Mouse (Mus musculus): ENCODE data around the gene Agpat3.
A peak's percentile ranks its signal among the peaks of the same experiment; 100 is the strongest.

GRCm38 (mm10) chr10:78279210-78279609, 73.1 kb downstream of the Agpat3 start:
- TF ChIP-seq ZC3H11A (IDR thresholded peaks at IDR 0.05; ENCODE audit: borderline replicate concordance, low read depth, low read length) (peak; percentile 57; the same call in 1 of the 2 replicates), CHD2 (IDR thresholded peaks at IDR 0.05; ENCODE audit: low read depth, low read length) (no peak), HCFC1 (IDR thresholded peaks at IDR 0.05; ENCODE audit: borderline replicate concordance, insufficient read depth, low read length) (no peak), ZNF384 (IDR thresholded peaks at IDR 0.05; ENCODE audit: low read depth, low read length) (no peak), MAFK (IDR thresholded peaks at IDR 0.05; ENCODE audit: insufficient read depth, low read depth, low read length) (no peak)
